Mouse (Mus musculus): ENCODE results near the gene 1700010B08Rik.
"Not testable (repeated sequence)": the region's sequence is repeated elsewhere in the genome, so short reads cannot be mapped to it uniquely, and the experiment has no call there.

The 1700010B08Rik gene

GRCm38 (mm10) chr2:173719115-173719514, at the start of gene 1700010B08Rik:
Gene 1700010B08Rik, plus strand, starts transcription at chr2:173719415.
- not testable (repeated sequence) for DNase-seq (ENCODE audit: low spot score)

- DNase-seq (ENCODE audit: low spot score) = no peak
Observed at GRCm38 (mm10) chr2:173672328-173672896, 46.8 kb upstream of the 1700010B08Rik start.

GRCm38 (mm10) chr2:173673469-173673868, 45.7 kb upstream of the 1700010B08Rik start:
- no peak for DNase-seq (ENCODE audit: low spot score)

- no peak for DNase-seq (ENCODE audit: low spot score)
Observed at GRCm38 (mm10) chr2:173678593-173678992, 40.6 kb upstream of the 1700010B08Rik start.

GRCm38 (mm10) chr2:173679217-173679616, 40.0 kb upstream of the 1700010B08Rik start:
- no peak for DNase-seq (ENCODE audit: low spot score)

- no peak for DNase-seq (ENCODE audit: low spot score)
Observed at GRCm38 (mm10) chr2:173680153-173680552, 39.1 kb upstream of the 1700010B08Rik start.

- DNase-seq (ENCODE audit: low spot score) = no peak
Observed at GRCm38 (mm10) chr2:173682773-173683172, 36.4 kb upstream of the 1700010B08Rik start.

- no peak for DNase-seq (ENCODE audit: low spot score)
Observed at GRCm38 (mm10) chr2:173685781-173686361, 33.3 kb upstream of the 1700010B08Rik start.

- DNase-seq (ENCODE audit: low spot score) = no peak
Observed at GRCm38 (mm10) chr2:173687363-173687762, 31.9 kb upstream of the 1700010B08Rik start.

- DNase-seq (ENCODE audit: low spot score) = no peak
Observed at GRCm38 (mm10) chr2:173689835-173690234, 29.4 kb upstream of the 1700010B08Rik start.

GRCm38 (mm10) chr2:173691748-173692147, 27.5 kb upstream of the 1700010B08Rik start:
- no peak for DNase-seq (ENCODE audit: low spot score)

- DNase-seq (ENCODE audit: low spot score) = no peak
Observed at GRCm38 (mm10) chr2:173692693-173693092, 26.5 kb upstream of the 1700010B08Rik start.

- DNase-seq (ENCODE audit: low spot score) = no peak
Observed at GRCm38 (mm10) chr2:173698850-173699249, 20.4 kb upstream of the 1700010B08Rik start.

GRCm38 (mm10) chr2:173702096-173702866, 16.9 kb upstream of the 1700010B08Rik start:
- no peak for DNase-seq (ENCODE audit: low spot score)

- no peak for DNase-seq (ENCODE audit: low spot score)
Observed at GRCm38 (mm10) chr2:173702867-173703237, 16.4 kb upstream of the 1700010B08Rik start.

GRCm38 (mm10) chr2:173705827-173706551, 13.2 kb upstream of the 1700010B08Rik start:
- DNase-seq (ENCODE audit: low spot score) = no peak

- not testable (repeated sequence) for DNase-seq (ENCODE audit: low spot score)
Observed at GRCm38 (mm10) chr2:173707626-173708025, 11.6 kb upstream of the 1700010B08Rik start.

GRCm38 (mm10) chr2:173710193-173710592, 9.0 kb upstream of the 1700010B08Rik start:
- DNase-seq (ENCODE audit: low spot score) = no peak

- no peak for DNase-seq (ENCODE audit: low spot score)
Observed at GRCm38 (mm10) chr2:173712656-173713055, 6.6 kb upstream of the 1700010B08Rik start.

GRCm38 (mm10) chr2:173713241-173713640, 6.0 kb upstream of the 1700010B08Rik start:
- DNase-seq (ENCODE audit: low spot score) = no peak

- DNase-seq (ENCODE audit: low spot score) = no peak
Observed at GRCm38 (mm10) chr2:173714620-173715218, 4.5 kb upstream of the 1700010B08Rik start.

- no peak for DNase-seq (ENCODE audit: low spot score)
Observed at GRCm38 (mm10) chr2:173716966-173717365, 2.2 kb upstream of the 1700010B08Rik start.
